Mouse (Mus musculus): ENCODE results near the gene Ccnyl1.

- TF ChIP-seq CTCF (conservative IDR thresholded peaks at IDR 0.05; ENCODE audit: insufficient read depth, insufficient read length, low read depth, low read length) = no peak
- no peak for TF ChIP-seq POLR2A (IDR thresholded peaks at IDR 0.05; ENCODE audit: low read depth, low read length)
Observed at GRCm38 (mm10) chr1:64736681-64737501, 46.6 kb downstream of the Ccnyl1 start.

All from kidney, adult 2 months (tissue).